Mouse (Mus musculus): ENCODE results near the gene 1500011B03Rik.

Gene 1500011B03Rik

GRCm38 (mm10) chr5:114783405-114784163 lies 39.7 kb downstream of the 1500011B03Rik start:
- CTCF ChIA-PET: interaction anchor here (0.6 to 0.7 kb wide), 4 partner anchors 10 to 118 kb away, joined by 3 to 5 read pairs (median 4); no protein-coding TSS in a partner anchor

- CTCF ChIA-PET: interaction anchor here (0.7 kb wide), 1 partner anchor 9 kb away, joined by 3 read pairs; no protein-coding TSS in a partner anchor
These were observed 40.3 kb downstream of the 1500011B03Rik start for GRCm38 (mm10) chr5:114782991-114783390.

- CTCF ChIA-PET: interaction anchor here (0.7 to 0.9 kb wide), 3 partner anchors 43 to 86 kb away, joined by 4 to 6 read pairs (median 5); no protein-coding TSS in a partner anchor
These were observed 42.4 kb downstream of the 1500011B03Rik start for GRCm38 (mm10) chr5:114780912-114781311.

- CTCF ChIA-PET: interaction anchor here (0.7 kb wide), 1 partner anchor 48 kb away, joined by 4 read pairs; no protein-coding TSS in a partner anchor
These were observed 43.2 kb downstream of the 1500011B03Rik start for GRCm38 (mm10) chr5:114779956-114780489.

- CTCF ChIA-PET: no interaction called here
These were observed 47.1 kb downstream of the 1500011B03Rik start for GRCm38 (mm10) chr5:114776174-114776573.

- CTCF ChIA-PET: no interaction called here
These were observed 48.0 kb downstream of the 1500011B03Rik start, which contains the start of gene Git2 for GRCm38 (mm10) chr5:114775056-114775979. Git2 (minus strand) TSS chr5:114775517.

GRCm38 (mm10) chr5:114774403-114775051 lies 48.7 kb downstream of the 1500011B03Rik start, which contains the start of gene Ankrd13a:
Ankrd13a (plus strand) TSS chr5:114774677.
- CTCF ChIA-PET: interaction anchor here (1.0 to 1.2 kb wide), 2 partner anchors 8 to 21 kb away, joined by 3 read pairs; no protein-coding TSS in a partner anchor

- CTCF ChIA-PET: interaction anchor here (1.0 to 1.2 kb wide), 2 partner anchors 9 to 22 kb away, joined by 3 read pairs; no protein-coding TSS in a partner anchor
These were observed 49.5 kb downstream of the 1500011B03Rik start for GRCm38 (mm10) chr5:114773780-114774179.

GRCm38 (mm10) chr5:114773211-114773710 lies 50.0 kb downstream of the 1500011B03Rik start:
- CTCF ChIA-PET: interaction anchor here (1.0 to 1.2 kb wide), 2 partner anchors 10 to 22 kb away, joined by 3 read pairs; no protein-coding TSS in a partner anchor

- CTCF ChIA-PET: no interaction called here
These were observed 50.6 kb downstream of the 1500011B03Rik start for GRCm38 (mm10) chr5:114772456-114773203.

- CTCF ChIA-PET: no interaction called here
These were observed 51.5 kb downstream of the 1500011B03Rik start for GRCm38 (mm10) chr5:114771796-114772195.

- CTCF ChIA-PET: no interaction called here
These were observed 53.5 kb downstream of the 1500011B03Rik start for GRCm38 (mm10) chr5:114769786-114770185.

- CTCF ChIA-PET: interaction anchor here (0.6 kb wide), 1 partner anchor 457 kb away, joined by 3 read pairs; no protein-coding TSS in a partner anchor
These were observed 56.1 kb downstream of the 1500011B03Rik start for GRCm38 (mm10) chr5:114767185-114767584.

GRCm38 (mm10) chr5:114766686-114767085 lies 56.6 kb downstream of the 1500011B03Rik start:
- CTCF ChIA-PET: interaction anchor here (0.7 kb wide), 1 partner anchor 12 kb away, joined by 3 read pairs; no protein-coding TSS in a partner anchor

GRCm38 (mm10) chr5:114764812-114765735 lies 58.2 kb downstream of the 1500011B03Rik start:
- CTCF ChIA-PET: interaction anchor here (1.1 kb wide), 1 partner anchor 13 kb away, joined by 3 read pairs; no protein-coding TSS in a partner anchor

- CTCF ChIA-PET: interaction anchor here (0.5 kb wide), 1 partner anchor 418 kb away, joined by 3 read pairs; no protein-coding TSS in a partner anchor
These were observed 61.3 kb downstream of the 1500011B03Rik start for GRCm38 (mm10) chr5:114761980-114762379.

- CTCF ChIA-PET: no interaction called here
These were observed 63.7 kb downstream of the 1500011B03Rik start for GRCm38 (mm10) chr5:114759536-114760090.
